Mouse (Mus musculus) erythroblast, embryonic 14.5 days (primary cell): ENCODE results near the gene Plekha4.

Experiments
- GATA1 ChIP-seq: IDR thresholded peaks from 2 replicates; pipeline ENCODE4 v1.6.1; 2012; ENCODE audit warnings: low read length, inconsistent platforms, mixed read lengths
- TAL1 ChIP-seq: IDR thresholded peaks from 3 replicates; pipeline ENCODE4 v1.6.1; 2012; ENCODE audit warnings: low read length, inconsistent platforms, mixed read lengths

GRCm38 (mm10) chr7:45587631-45588592 lies 61.8 kb downstream of the Plekha4 start:
- no peak for TF ChIP-seq GATA1
- no peak for TF ChIP-seq TAL1
